ENCODE assay signal across 9 mouse cellular contexts in the genomic region with DNA sequence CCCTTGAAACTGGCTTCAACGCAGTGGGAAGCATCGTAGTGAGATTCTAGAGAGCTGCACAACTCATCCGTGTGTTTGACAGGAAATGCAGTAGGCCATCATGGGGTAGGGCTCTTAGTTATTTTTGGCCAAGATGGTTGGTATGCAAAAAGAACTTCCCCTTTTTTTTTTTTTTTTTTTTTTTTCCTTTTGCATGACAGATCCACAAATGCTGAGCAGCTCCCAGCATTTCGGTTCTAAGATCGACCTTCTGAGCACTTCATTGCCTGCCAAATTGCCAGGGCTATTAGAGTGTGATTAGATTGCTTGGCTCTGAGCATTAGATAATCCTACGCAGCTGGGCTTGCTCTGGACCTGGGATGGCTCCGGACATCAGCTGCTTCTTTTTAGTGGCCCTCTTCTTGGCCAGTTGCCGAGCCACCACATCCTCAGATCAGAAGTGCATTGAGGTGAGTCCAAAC. TPM values are rescaled to one million over a fixed set of nuclear protein-coding genes. Genes with fewer than 3 reads are reported as not detected.
DNase-seq lines count a peak whose midpoint lies in the region; ATAC-seq and TF ChIP-seq lines count a peak whose summit lies in the region.
"Had no signal": no experiment of that assay in that cellular context is flagged by ENCODE, and none has a peak within 500 bp of the region (broad histone marks: within the 10 kb centered on the region; RNA-seq: fewer than 3 reads in every experiment).

A gene (plus strand): TSS at position 218 of the 461 bp plus-strand sequence.

- H3K9ac ChIP-seq in liver, postnatal 0 days (replicated peaks), result no peak within 1 kb of the TSS
- no peak within 1 kb of the TSS for H3K9ac ChIP-seq in stomach, embryonic 14.5 days (replicated peaks; ENCODE audit: low read depth, low read length)
- H3K9ac ChIP-seq: embryonic facial prominence, embryonic 15.5 days had no signal

- H3K4me2 ChIP-seq in liver, postnatal 0 days (ENCODE audit: low read depth, low read length), result peak within 1 kb of the TSS; percentile 46
- no peak within 1 kb of the TSS for H3K4me2 ChIP-seq in stomach, embryonic 14.5 days (replicated peaks; ENCODE audit: low read depth, low read length)
- H3K4me2 ChIP-seq: embryonic facial prominence, embryonic 15.5 days had no signal

- no peak within 1 kb of the TSS for H3K4me3 ChIP-seq in thymus, adult 2 months (ENCODE audit: control insufficient read depth, insufficient read depth, low read length)
- peak within 1 kb of the TSS; percentile 8 for H3K4me3 ChIP-seq in liver, postnatal 0 days (ENCODE audit: low read depth, low read length)
- no peak within 1 kb of the TSS for H3K4me3 ChIP-seq in stomach, embryonic 14.5 days (ENCODE audit: low read depth, low read length)
- H3K4me3 ChIP-seq: embryonic facial prominence, embryonic 15.5 days had no signal

- TF ChIP-seq CTCF in thymus, adult 2 months (IDR thresholded peaks at IDR 0.05; ENCODE audit: borderline replicate concordance, control insufficient read depth, extremely low read depth, insufficient read depth, low read length, poor library complexity), result no peak
- no peak for TF ChIP-seq CTCF in liver, postnatal 0 days (IDR thresholded peaks at IDR 0.05; ENCODE audit: low read depth)

- no peaks in the 10 kb centered on the region for H3K27me3 ChIP-seq in thymus, adult 2 months (ENCODE audit: control insufficient read depth, insufficient read depth, low read length)
- H3K27me3 ChIP-seq in liver, postnatal 0 days (ENCODE audit: insufficient read depth, low read length), result no peaks in the 10 kb centered on the region
- H3K27me3 ChIP-seq in stomach, embryonic 14.5 days (ENCODE audit: control insufficient read depth, insufficient read depth, low read length), result no peaks in the 10 kb centered on the region
- H3K27me3 ChIP-seq: embryonic facial prominence, embryonic 15.5 days had no signal

- no peaks in the 10 kb centered on the region for H3K36me3 ChIP-seq in thymus, adult 2 months (ENCODE audit: control insufficient read depth, insufficient read depth, low read length)
- no peaks in the 10 kb centered on the region for H3K36me3 ChIP-seq in liver, postnatal 0 days (replicated peaks; ENCODE audit: insufficient read depth, low read length)
- no peaks in the 10 kb centered on the region for H3K36me3 ChIP-seq in stomach, embryonic 14.5 days (ENCODE audit: control insufficient read depth, insufficient read depth, low read length)
- H3K36me3 ChIP-seq: embryonic facial prominence, embryonic 15.5 days had no signal

- no peak for TF ChIP-seq POLR2A in thymus, adult 2 months (IDR thresholded peaks at IDR 0.05; ENCODE audit: control insufficient read depth, extremely low read depth, insufficient read depth, low read length, poor library complexity)

- no peak for TF ChIP-seq EP300 in liver, postnatal 0 days (IDR thresholded peaks at IDR 0.05; ENCODE audit: low read depth)

- peak within 1 kb of the TSS; percentile 38; the same call in 1 of the 2 replicates for H3K27ac ChIP-seq in thymus, adult 2 months (ENCODE audit: control insufficient read depth, insufficient read depth, low read length)
- H3K27ac ChIP-seq in liver, postnatal 0 days (ENCODE audit: low read depth), result peak within 1 kb of the TSS; percentile 78
- peak within 1 kb of the TSS; percentile 15; the same call in 1 of the 2 replicates for H3K27ac ChIP-seq in stomach, embryonic 14.5 days (ENCODE audit: low read length)
- H3K27ac ChIP-seq: embryonic facial prominence, embryonic 15.5 days had no signal

- WGBS in thymus, adult 2 months, result 14% methylated on average over 8 of the region's 8 CpGs
- 30% methylated on average over 8 of the region's 8 CpGs for WGBS in liver, postnatal 0 days (ENCODE audit: insufficient replicate concordance)
- WGBS in stomach, embryonic 14.5 days, result 70% methylated on average over 8 of the region's 8 CpGs

- H3K4me1 ChIP-seq in thymus, adult 2 months (replicated peaks; ENCODE audit: control insufficient read depth, insufficient read depth, low read length), result peaks cover 3% of the 10 kb centered on the region; the same call in 1 of the 2 replicates
- H3K4me1 ChIP-seq in liver, postnatal 0 days (ENCODE audit: insufficient read depth), result peaks cover 21% of the 10 kb centered on the region
- 0 out of 2 replicates have a peak, but pooled peaks cover 4% of the 10 kb centered on the region for H3K4me1 ChIP-seq in stomach, embryonic 14.5 days (ENCODE audit: control insufficient read depth, insufficient read depth, low read length)

- DNase-seq in frontal cortex, postnatal 36 days (ENCODE audit: low spot score in 2 of 2), result no peak
- DNase-seq in thymus, adult 2 months, result no peak
- no peak for DNase-seq in thymus, postnatal 10 days (ENCODE audit: low spot score in 2 of 2)
- peak; percentile 35 for DNase-seq in liver, postnatal 0 days
- DNase-seq in thymus, postnatal 14 days, result no peak
- no peak for DNase-seq in retina, embryonic 14.5 days (ENCODE audit: low spot score)

- no peaks in the 10 kb centered on the region for H3K9me3 ChIP-seq in liver, postnatal 0 days (ENCODE audit: low read length)
- H3K9me3 ChIP-seq in stomach, embryonic 14.5 days (ENCODE audit: control insufficient read depth, low read depth, low read length), result no peaks in the 10 kb centered on the region
- H3K9me3 ChIP-seq: embryonic facial prominence, embryonic 15.5 days had no signal

- ATAC-seq in frontal cortex, adult (ENCODE audit: low TSS enrichment), result peak; percentile 50; the same call in 1 of the 2 replicates
- peak; percentile 43; the same call in 1 of the 2 replicates for ATAC-seq in liver, postnatal 0 days
- no peak for ATAC-seq in stomach, embryonic 14.5 days (ENCODE audit: insufficient number of reproducible peaks, insufficient read depth, low FRiP score, low read depth)

RNA-seq across cellular contexts. Expression of the gene that starts here (rescaled TPM):
- polyA plus RNA-seq in thymus, adult 2 months (2012; rRNA removed), result 4.1 and 4.5 TPM in 2 replicates
- 1.1 and 1.6 TPM in 2 replicates for polyA plus RNA-seq in liver, postnatal 0 days (2015; fragmentation: Nextera tagmentation; extraction: Ambion mirVana)
- polyA plus RNA-seq in stomach, embryonic 14.5 days (2014; fragmentation: Nextera tagmentation; extraction: Ambion mirVana), result 0.59 and 0.81 TPM in 2 replicates

Comparison
In these comparisons a context has a peak if more than half of its experiments do, and no peak if none do; other contexts are left out.
1. H3K27ac ChIP-seq: peak in every context shown above with its lines; median percentile 78 in liver, postnatal 0 days; 38 in thymus, adult 2 months; 15 in stomach, embryonic 14.5 days.